Mouse (Mus musculus) testis, postnatal 14 days (tissue): ENCODE measurements around the gene Spata45.
"Not testable (repeated sequence)": the region's sequence is repeated elsewhere in the genome, so short reads cannot be mapped to it uniquely, and the experiment has no call there.

Source experiments
- DNase-seq: peaks from one replicate; pipeline ENCODE4 v3.0.0; 2021; ENCODE audit warnings: low spot score

The Spata45 gene

DNA sequence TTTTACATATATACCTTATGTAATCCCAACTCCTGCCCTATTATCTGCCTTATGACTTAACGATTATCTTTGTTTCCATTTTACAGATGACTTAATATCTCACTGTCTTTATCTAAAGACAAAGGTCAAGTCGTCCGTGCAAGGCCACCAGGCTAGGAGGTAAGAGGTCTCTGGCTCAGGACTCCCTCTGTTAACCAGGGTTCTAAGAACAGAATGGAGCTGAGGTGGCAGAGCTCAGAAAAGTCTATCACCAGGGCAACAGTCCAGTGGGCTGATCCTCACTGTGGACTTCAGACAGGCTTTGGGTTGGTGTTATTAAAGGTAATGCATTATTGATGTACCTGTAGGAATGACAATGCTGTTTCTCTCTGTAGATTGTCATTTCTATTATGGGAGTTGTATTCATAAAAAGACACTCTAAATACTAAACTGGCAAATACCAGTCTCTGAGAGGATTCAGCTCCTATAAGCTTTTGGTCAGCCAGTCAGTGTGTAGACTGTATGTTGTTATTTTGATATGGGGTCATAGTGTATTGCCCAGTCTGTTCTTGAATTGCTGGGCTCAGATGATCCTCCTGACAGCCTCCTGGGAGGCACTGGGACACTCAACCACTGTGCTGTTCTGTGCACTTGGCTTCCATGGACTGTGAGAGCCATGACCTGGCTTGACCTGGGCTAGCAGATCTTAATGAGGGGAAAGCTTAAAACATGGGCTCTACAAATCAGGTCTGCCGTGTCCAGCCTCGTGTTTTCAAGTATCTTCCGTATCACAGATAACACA lies at the start of gene Spata45:
Gene Spata45 (plus strand): TSS at position 86 of the 781 bp plus-strand sequence.
- no peak for DNase-seq

- no peak for DNase-seq
Measured at GRCm38 (mm10) chr1:190989437-190990082, 46.9 kb upstream of the Spata45 start.

DNA sequence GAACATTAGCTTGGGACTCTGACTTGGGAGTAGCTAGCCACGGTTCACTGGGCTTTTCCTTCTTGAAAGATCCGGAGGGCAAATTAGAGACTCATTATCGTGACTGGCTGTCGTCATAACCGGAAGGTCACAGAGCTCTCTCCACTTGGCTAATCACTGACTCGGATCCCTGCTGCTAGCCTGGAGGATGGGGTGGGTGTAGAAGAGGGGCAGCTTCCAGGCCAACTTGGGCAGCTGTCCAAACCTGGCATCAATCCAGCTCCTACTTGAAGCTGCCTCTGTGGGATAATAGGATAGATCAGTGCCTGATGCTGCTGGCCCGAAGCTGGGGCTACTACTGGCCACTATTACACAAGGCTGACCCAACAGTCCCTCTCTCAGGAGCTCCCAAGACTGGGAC lies 40.9 kb upstream of the Spata45 start:
- DNase-seq, result peak; percentile 49

GRCm38 (mm10) chr1:190996346-190996877 lies 40.0 kb upstream of the Spata45 start:
- no peak for DNase-seq

DNA sequence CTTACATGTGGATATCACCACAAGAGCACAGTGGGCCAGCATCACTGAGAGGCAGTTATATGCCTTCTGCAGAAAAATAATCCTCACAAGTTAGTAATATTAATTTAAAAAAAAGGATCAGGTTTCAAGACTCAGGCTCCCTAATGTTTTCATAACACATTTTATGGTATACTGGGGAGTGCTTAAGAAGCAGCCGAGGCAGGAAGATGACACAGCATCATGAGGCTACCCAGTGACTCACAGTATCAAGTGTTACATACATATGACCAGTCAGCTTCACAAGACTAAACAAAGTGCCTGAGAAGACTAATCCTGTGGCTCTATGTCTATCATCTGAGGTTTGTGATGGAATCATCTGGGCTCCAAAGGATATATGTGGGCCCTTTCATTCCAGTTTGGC lies 38.4 kb upstream of the Spata45 start:
- DNase-seq, result no peak

DNA sequence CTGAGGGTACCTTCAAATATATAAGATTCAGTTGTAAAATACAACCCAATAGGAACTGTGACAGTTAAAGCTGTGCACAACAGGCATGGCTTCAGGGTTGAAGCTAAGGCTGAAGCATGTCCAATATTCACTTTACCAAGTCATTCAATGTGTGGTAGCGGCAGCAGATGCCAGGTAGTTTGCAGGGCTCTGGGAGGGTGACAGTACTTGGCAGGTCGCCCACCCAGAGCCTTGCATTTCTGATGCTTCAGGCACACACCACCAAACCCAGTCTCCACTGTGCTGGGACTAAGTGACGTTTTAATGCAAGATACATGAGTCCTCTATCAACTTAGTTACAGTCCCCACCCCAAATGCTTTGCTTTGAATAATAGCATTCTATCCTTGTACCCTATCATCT lies 35.8 kb upstream of the Spata45 start:
- no peak for DNase-seq

- no peak for DNase-seq
Measured at GRCm38 (mm10) chr1:191002201-191002600, 34.2 kb upstream of the Spata45 start.

DNA sequence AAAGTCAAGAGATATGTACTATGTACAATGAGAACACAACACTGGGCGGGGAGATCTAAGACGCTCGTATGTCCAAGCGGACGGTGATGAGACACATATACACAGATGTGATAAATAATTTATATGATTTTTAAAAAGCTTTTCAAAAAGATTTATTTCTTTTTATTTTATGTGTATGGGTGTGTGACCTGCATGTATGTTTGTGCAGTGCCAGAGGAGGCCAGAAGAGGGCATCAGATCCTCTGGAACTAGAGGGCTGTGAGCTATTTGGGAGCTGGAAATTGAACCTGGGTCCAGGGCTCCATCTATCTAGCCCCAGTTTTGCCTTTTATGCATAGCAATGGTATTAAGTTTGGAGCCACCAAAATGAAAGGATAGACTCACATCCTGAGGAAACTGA lies 27.7 kb upstream of the Spata45 start:
- no peak for DNase-seq

- no peak for DNase-seq
Measured at GRCm38 (mm10) chr1:191014271-191014670, 22.2 kb upstream of the Spata45 start.

GRCm38 (mm10) chr1:191019803-191020202 lies 16.6 kb upstream of the Spata45 start:
- no peak for DNase-seq

DNA sequence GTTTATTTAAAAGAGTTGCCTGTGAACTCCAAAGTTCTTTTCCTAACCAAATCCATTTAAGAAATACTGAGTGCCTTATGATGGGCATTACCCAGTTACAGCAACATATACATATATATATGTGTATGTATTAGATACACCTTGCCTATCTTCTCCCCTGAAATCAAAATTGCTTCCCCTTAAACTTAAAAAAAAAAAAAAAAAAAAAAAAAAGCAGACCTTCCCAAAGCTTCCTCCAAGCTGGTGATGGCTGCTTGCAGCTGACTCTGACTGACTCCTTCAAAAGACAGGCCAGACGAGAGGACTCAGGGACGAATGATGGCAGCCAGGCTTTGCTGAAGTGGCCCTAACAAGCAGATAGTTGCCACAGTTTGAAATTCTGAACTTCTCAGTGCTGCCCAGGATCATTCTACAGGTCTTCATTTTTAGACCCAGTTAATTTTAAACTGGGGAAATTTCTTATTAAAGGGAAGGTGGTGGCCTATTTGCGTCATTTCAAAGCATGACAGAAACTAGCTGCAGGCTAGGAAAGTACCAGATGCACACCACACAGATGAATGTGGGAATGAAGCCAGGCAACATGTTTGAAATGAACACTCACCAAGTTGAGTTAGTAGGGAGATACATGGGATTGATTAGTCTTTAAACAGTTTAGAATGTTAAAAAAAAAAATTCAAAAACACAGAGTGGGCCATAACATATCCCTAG lies 16.1 kb upstream of the Spata45 start:
- no peak for DNase-seq

GRCm38 (mm10) chr1:191021016-191021415 lies 15.4 kb upstream of the Spata45 start:
- no peak for DNase-seq

GRCm38 (mm10) chr1:191023140-191023539 lies 13.3 kb upstream of the Spata45 start:
- no peak for DNase-seq

DNA sequence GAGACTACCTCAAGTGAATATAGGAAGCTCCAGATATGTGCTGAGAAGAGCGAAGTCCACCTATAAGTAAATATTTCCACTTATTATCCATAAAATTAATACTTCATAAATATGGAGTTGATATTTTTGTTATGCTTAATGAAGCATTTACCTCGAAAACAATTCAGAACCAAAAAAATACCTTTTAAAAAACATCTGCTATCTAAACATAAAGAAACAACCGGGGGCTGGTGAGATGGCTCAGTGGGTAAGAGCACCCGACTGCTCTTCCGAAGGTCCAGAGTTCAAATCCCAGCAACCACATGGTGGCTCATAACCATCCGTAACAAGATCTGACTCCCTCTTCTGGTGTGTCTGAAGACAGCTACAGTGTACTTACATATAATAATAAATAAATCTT lies 12.6 kb upstream of the Spata45 start:
- not testable (repeated sequence) for DNase-seq

DNA sequence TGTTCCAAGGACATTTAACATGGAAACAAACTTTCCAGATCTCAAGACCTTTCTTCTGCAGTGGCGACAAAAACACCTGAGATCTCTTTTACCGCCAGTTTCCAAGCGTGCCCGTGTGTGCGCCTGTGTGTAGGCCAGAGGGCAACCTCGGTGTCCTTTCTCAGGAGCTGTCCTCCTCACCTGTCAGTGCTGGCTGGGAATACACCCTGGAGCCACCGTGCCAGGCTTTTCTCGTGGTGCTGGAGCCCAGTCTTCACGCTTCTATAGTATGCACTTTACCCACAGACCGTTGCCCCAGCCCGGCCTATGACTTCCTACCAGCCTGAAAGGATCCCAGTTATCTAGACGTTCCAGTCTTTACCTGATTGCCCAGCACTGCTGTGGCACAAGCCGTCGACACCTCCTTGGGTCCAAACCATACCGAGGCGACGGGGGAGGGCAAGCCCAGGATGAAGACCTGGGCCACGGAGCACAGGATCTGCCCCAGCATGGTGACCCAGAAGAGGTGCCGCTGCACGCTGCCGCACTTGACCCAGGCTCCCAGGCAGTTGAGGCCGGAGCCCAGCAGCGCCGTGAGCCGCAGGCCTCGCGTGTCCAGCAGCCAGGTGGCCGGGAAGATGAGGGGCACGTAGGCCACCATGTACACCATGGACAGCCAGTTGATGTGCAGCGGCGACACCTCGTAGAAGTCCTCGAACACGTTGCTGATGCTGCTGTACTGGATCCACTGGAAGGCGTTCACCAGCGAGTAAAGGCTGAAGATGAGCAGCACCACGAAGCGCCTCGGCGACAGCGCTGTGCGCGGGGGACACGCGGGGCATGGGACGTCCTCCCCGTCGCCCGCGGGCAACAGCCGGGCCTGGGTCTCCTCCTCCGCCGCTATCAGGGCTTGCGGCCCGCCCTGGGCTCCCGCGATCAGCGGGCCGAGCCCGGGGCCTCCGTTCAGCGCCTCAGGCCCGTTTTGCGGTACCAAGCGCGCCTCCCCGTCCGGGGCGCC lies 11.1 kb upstream of the Spata45 start:
- peak; percentile 9 for DNase-seq

- peak; percentile 97 for DNase-seq
Measured at GRCm38 (mm10) chr1:191026021-191026713, 10.3 kb upstream of the Spata45 start, which contains the start of gene Flvcr1. Gene Flvcr1 (minus strand): TSS chr1:191026158.

DNA sequence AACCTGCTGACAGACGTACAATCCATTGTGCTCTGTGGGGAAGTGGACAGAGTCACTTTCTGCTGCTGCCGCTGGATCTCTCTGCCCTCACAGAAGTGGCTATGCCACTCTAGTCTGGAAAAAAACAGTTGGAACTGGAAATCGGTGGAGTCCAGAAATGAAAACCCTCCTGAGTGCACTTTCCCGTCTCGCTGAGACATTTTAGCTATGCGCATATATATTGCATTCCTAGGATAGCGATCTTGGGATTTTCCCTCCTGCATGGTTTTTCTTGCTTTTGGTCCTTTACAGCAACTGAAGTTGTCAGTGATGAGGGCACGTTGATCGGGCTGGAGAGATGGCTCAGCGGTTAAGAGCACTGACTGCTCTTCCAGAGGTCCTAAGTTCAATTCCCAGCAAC lies 6.3 kb upstream of the Spata45 start:
- DNase-seq, result no peak

DNA sequence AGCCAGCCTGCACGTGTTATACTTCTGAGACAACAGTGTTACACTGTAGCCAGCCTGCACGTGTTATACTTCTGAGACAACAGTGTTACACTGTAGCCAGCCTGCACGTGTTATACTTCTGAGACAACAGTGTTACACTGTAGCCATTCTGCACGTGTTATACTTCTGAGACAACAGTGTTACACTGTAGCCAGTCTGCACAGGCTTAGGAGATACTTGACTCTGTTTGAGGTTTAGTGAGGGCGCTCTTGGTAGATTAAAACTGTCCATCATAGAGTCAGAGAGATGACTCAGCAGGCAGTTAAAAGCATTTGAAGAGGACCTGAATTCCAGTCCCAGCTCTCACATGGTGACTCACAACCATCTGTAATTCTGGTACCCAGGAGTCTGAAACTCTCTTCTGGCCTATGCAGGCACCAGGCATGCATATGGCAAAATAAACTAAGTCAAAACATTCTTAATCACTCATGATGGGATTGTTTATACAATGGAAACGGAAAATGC lies 5.5 kb upstream of the Spata45 start:
- DNase-seq, result peak; percentile 51

DNA sequence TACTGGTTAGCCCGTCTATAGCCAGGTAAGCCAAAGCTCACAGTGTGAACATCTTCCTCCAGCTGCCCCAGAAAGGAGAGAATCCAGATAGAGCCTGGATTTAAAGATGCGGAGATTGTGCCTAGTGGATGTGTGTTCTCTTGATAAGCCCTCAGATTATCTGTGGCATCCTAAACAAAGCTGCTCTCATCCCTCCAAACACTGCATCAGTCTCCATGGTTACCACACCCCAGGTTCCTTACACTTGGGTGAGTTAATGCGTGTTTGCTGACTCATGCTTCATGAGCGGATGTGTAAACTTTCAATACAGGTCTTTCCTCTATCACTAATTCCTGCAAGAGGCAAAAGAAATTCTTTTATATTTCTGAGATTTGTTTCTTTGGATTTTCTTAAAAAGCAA lies 790 bp upstream of the Spata45 start:
- no peak for DNase-seq

DNA sequence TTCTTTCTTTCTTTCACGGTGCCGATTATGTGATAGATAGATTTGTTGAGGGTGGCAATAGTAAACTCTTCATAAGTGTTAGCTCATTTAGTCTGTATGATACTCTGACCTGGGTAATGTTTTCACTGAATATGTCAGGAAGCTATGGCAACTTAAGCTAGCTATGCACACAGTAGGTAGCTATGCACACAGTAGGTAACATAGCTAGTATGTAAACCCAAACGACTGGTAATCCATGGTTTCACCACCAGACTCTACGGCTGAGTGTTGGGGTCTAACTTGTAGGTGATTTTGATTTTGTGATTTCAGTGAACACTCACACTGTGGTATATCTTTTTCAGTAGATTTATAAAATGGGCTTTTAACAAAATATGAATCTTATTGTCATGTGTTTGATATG lies 1.6 kb downstream of the Spata45 start:
- no peak for DNase-seq

GRCm38 (mm10) chr1:191041352-191041751 lies 4.9 kb downstream of the Spata45 start:
- no peak for DNase-seq
